Mouse (Mus musculus): ENCODE results near the gene Cdkn1a.
A peak's percentile ranks its signal among the peaks of the same experiment; 100 is the strongest.
"Not testable (repeated sequence)": the region's sequence is repeated elsewhere in the genome, so short reads cannot be mapped to it uniquely, and the experiment has no call there.

The Cdkn1a gene

GRCm38 (mm10) chr17:29059581-29059980, 31.2 kb upstream of the Cdkn1a start:
- DNase-seq (ENCODE audit: low spot score) = no peak

GRCm38 (mm10) chr17:29060946-29061345, 29.8 kb upstream of the Cdkn1a start:
- no peak for DNase-seq (ENCODE audit: low spot score)

- DNase-seq (ENCODE audit: low spot score) = no peak
These were observed 28.4 kb upstream of the Cdkn1a start for GRCm38 (mm10) chr17:29062119-29063035.

GRCm38 (mm10) chr17:29063121-29063987, 27.4 kb upstream of the Cdkn1a start:
- no peak for DNase-seq (ENCODE audit: low spot score)

GRCm38 (mm10) chr17:29063988-29064285, 26.8 kb upstream of the Cdkn1a start:
- DNase-seq (ENCODE audit: low spot score) = no peak

- no peak for DNase-seq (ENCODE audit: low spot score)
These were observed 25.4 kb upstream of the Cdkn1a start for GRCm38 (mm10) chr17:29065245-29065940.

- DNase-seq (ENCODE audit: low spot score) = no peak
These were observed 24.8 kb upstream of the Cdkn1a start for GRCm38 (mm10) chr17:29065971-29066370.

- DNase-seq (ENCODE audit: low spot score) = not testable (repeated sequence)
These were observed 23.4 kb upstream of the Cdkn1a start for GRCm38 (mm10) chr17:29067416-29067815.

GRCm38 (mm10) chr17:29067847-29068246, 22.9 kb upstream of the Cdkn1a start:
- DNase-seq (ENCODE audit: low spot score) = no peak

- no peak for DNase-seq (ENCODE audit: low spot score)
These were observed 21.7 kb upstream of the Cdkn1a start for GRCm38 (mm10) chr17:29069063-29069462.

- no peak for DNase-seq (ENCODE audit: low spot score)
These were observed 19.0 kb upstream of the Cdkn1a start for GRCm38 (mm10) chr17:29071820-29072219.

- no peak for DNase-seq (ENCODE audit: low spot score)
These were observed 18.0 kb upstream of the Cdkn1a start for GRCm38 (mm10) chr17:29072701-29073307.

GRCm38 (mm10) chr17:29073313-29073712, 17.5 kb upstream of the Cdkn1a start:
- DNase-seq (ENCODE audit: low spot score) = no peak

GRCm38 (mm10) chr17:29074085-29074484, 16.7 kb upstream of the Cdkn1a start:
- DNase-seq (ENCODE audit: low spot score) = no peak

- DNase-seq (ENCODE audit: low spot score) = no peak
These were observed 14.5 kb upstream of the Cdkn1a start for GRCm38 (mm10) chr17:29076235-29076634.

GRCm38 (mm10) chr17:29077786-29078509, 12.8 kb upstream of the Cdkn1a start:
- DNase-seq (ENCODE audit: low spot score) = peak; percentile 56

GRCm38 (mm10) chr17:29078519-29079383, 12.0 kb upstream of the Cdkn1a start:
- DNase-seq (ENCODE audit: low spot score) = peak; percentile 59

GRCm38 (mm10) chr17:29080758-29081617, 9.8 kb upstream of the Cdkn1a start:
- DNase-seq (ENCODE audit: low spot score) = peak; percentile 77

All from embryo, embryonic 10.5 days (tissue).